Mouse (Mus musculus) heart, adult 2 months (tissue): Measurements from ENCODE around the gene Plekhg3.

Experiments
- CTCF ChIP-seq: fragments of 200-600 bp; IDR thresholded peaks from 2 replicates; pipeline ENCODE4 v1.8.1; 2022; ENCODE audit warnings: antibody characterized with exemption, mild to moderate bottlenecking, moderate library complexity
- EP300 ChIP-seq: fragments of 200-500 bp; IDR thresholded peaks from 2 replicates; pipeline ENCODE4 v1.6.1; 2011; ENCODE audit warnings: low read depth, low read length, control low read depth; ENCODE audit not compliant: insufficient read depth
- POLR2A ChIP-seq: fragments of 200-500 bp; IDR thresholded peaks from 2 replicates; pipeline ENCODE4 v1.6.1; 2011; ENCODE audit warnings: mild to moderate bottlenecking, low read depth, low read length, control low read depth; ENCODE audit not compliant: insufficient read depth

- TF ChIP-seq CTCF: no peak
- 0 out of 2 replicates have a peak, but pooled peaks have one; percentile 18 for TF ChIP-seq POLR2A
- peak; percentile 77 for TF ChIP-seq EP300
Measured at GRCm38 (mm10) chr12:76493462-76493861, 37.2 kb upstream of the Plekhg3 start.
